Mouse (Mus musculus): ENCODE measurements around the gene Tshz2. TPM values are rescaled to one million over a fixed set of nuclear protein-coding genes. Genes with fewer than 3 reads are reported as not detected.

The Tshz2 gene
- polyA plus RNA-seq, 1 experiment, result 5.8 TPM

- no peaks in the 10 kb centered on the region; the same call in 1 of the 2 replicates for H3K4me1 ChIP-seq (ENCODE audit: control insufficient read depth, insufficient read depth, insufficient read length, low read length)
- H3K4me3 ChIP-seq (ENCODE audit: low read depth, low read length), result peak overlapping the region; percentile 5; the same call in 1 of the 2 replicates
- H3K36me3 ChIP-seq (ENCODE audit: control insufficient read depth, insufficient read depth, low read length), result no peaks in the 10 kb centered on the region
- 32% methylated on average over 24 of the region's 24 CpGs for WGBS
- no peak for TF ChIP-seq POLR2A (IDR thresholded peaks at IDR 0.05; ENCODE audit: low read depth, low read length)
- peak overlapping the region; percentile 70 for H3K27ac ChIP-seq (ENCODE audit: insufficient read depth, low read depth, low read length)
- H3K27me3 ChIP-seq (ENCODE audit: control insufficient read depth, insufficient read depth, low read length), result no peaks in the 10 kb centered on the region
Observed at GRCm38 (mm10) chr2:169723645-169724462, 91.0 kb downstream of the Tshz2 start.

GRCm38 (mm10) chr2:169728651-169729280 is 96.0 kb downstream of the Tshz2 start:
- 78% methylated on average over 16 of the region's 16 CpGs for WGBS
- H3K27ac ChIP-seq (ENCODE audit: insufficient read depth, low read depth, low read length), result no peak overlapping the region

GRCm38 (mm10) chr2:169730551-169730996 is 97.8 kb downstream of the Tshz2 start:
- Histone ChIP-seq H3K36me3 (ENCODE audit: control insufficient read depth, insufficient read depth, low read length) (no peaks in the 10 kb centered on the region), H3K4me3 (ENCODE audit: low read depth, low read length) (no peak overlapping the region), H3K27me3 (ENCODE audit: control insufficient read depth, insufficient read depth, low read length) (no peaks in the 10 kb centered on the region), H3K4me1 (ENCODE audit: control insufficient read depth, insufficient read depth, insufficient read length, low read length) (no peaks in the 10 kb centered on the region), H3K27ac (ENCODE audit: insufficient read depth, low read depth, low read length) (no peak overlapping the region)
- TF ChIP-seq CTCF (IDR thresholded peaks at IDR 0.05; ENCODE audit: extremely low read depth, insufficient read length, insufficient replicate concordance, low read depth, low read length) (no peak), POLR2A (IDR thresholded peaks at IDR 0.05; ENCODE audit: low read depth, low read length) (no peak)
- 58% methylated on average over 7 of the region's 7 CpGs for WGBS

More at GRCm38 (mm10) chr2:169728651-169729280, 96.0 kb downstream of the Tshz2 start:
- Histone ChIP-seq H3K27me3 (ENCODE audit: control insufficient read depth, insufficient read depth, low read length) (no peaks in the 10 kb centered on the region), H3K36me3 (ENCODE audit: control insufficient read depth, insufficient read depth, low read length) (no peaks in the 10 kb centered on the region), H3K4me3 (ENCODE audit: low read depth, low read length) (no peak overlapping the region), H3K4me1 (ENCODE audit: control insufficient read depth, insufficient read depth, insufficient read length, low read length) (no peaks in the 10 kb centered on the region; the same call in 1 of the 2 replicates)
- no peak for TF ChIP-seq CTCF (IDR thresholded peaks at IDR 0.05; ENCODE audit: extremely low read depth, insufficient read length, insufficient replicate concordance, low read depth, low read length)
- no peak for TF ChIP-seq POLR2A (IDR thresholded peaks at IDR 0.05; ENCODE audit: low read depth, low read length)

- no peaks in the 10 kb centered on the region for H3K36me3 ChIP-seq (ENCODE audit: control insufficient read depth, insufficient read depth, low read length)
- no peak for TF ChIP-seq CTCF (IDR thresholded peaks at IDR 0.05; ENCODE audit: extremely low read depth, insufficient read length, insufficient replicate concordance, low read depth, low read length)
- no peak for TF ChIP-seq POLR2A (IDR thresholded peaks at IDR 0.05; ENCODE audit: low read depth, low read length)
- H3K4me1 ChIP-seq (ENCODE audit: control insufficient read depth, insufficient read depth, insufficient read length, low read length), result no peaks in the 10 kb centered on the region
- H3K27me3 ChIP-seq (ENCODE audit: control insufficient read depth, insufficient read depth, low read length), result no peaks in the 10 kb centered on the region
- 75% methylated on average over 7 of the region's 7 CpGs for WGBS
- no peak overlapping the region for H3K4me3 ChIP-seq (ENCODE audit: low read depth, low read length)
- H3K27ac ChIP-seq (ENCODE audit: insufficient read depth, low read depth, low read length), result no peak overlapping the region
Observed at GRCm38 (mm10) chr2:169734053-169734452, 101.2 kb downstream of the Tshz2 start.

GRCm38 (mm10) chr2:169735475-169736406 is 102.9 kb downstream of the Tshz2 start:
- no peaks in the 10 kb centered on the region for H3K36me3 ChIP-seq (ENCODE audit: control insufficient read depth, insufficient read depth, low read length)
- no peak overlapping the region for H3K27ac ChIP-seq (ENCODE audit: insufficient read depth, low read depth, low read length)
- H3K27me3 ChIP-seq (ENCODE audit: control insufficient read depth, insufficient read depth, low read length), result no peaks in the 10 kb centered on the region
- TF ChIP-seq POLR2A (IDR thresholded peaks at IDR 0.05; ENCODE audit: low read depth, low read length) (no peak), CTCF (IDR thresholded peaks at IDR 0.05; ENCODE audit: extremely low read depth, insufficient read length, insufficient replicate concordance, low read depth, low read length) (no peak)
- no peak overlapping the region for H3K4me3 ChIP-seq (ENCODE audit: low read depth, low read length)
- WGBS, result 73% methylated on average over 26 of the region's 26 CpGs
- no peaks in the 10 kb centered on the region for H3K4me1 ChIP-seq (ENCODE audit: control insufficient read depth, insufficient read depth, insufficient read length, low read length)

GRCm38 (mm10) chr2:169740996-169741395 is 108.2 kb downstream of the Tshz2 start:
- peaks cover 7% of the 10 kb centered on the region; the same call in 1 of the 2 replicates for H3K4me1 ChIP-seq (ENCODE audit: control insufficient read depth, insufficient read depth, insufficient read length, low read length)
- no peaks in the 10 kb centered on the region for H3K36me3 ChIP-seq (ENCODE audit: control insufficient read depth, insufficient read depth, low read length)
- no peak for TF ChIP-seq CTCF (IDR thresholded peaks at IDR 0.05; ENCODE audit: extremely low read depth, insufficient read length, insufficient replicate concordance, low read depth, low read length)
- no peak for TF ChIP-seq POLR2A (IDR thresholded peaks at IDR 0.05; ENCODE audit: low read depth, low read length)
- 79% methylated on average over 10 of the region's 10 CpGs for WGBS
- no peak overlapping the region for H3K4me3 ChIP-seq (ENCODE audit: low read depth, low read length)
- H3K27me3 ChIP-seq (ENCODE audit: control insufficient read depth, insufficient read depth, low read length), result no peaks in the 10 kb centered on the region
- H3K27ac ChIP-seq (ENCODE audit: insufficient read depth, low read depth, low read length), result no peak overlapping the region

All from small intestine, adult 2 months (tissue).